Mouse (Mus musculus) hematopoietic multipotent progenitor cell, adult 10-12 weeks (in vitro differentiated cells): Measurements from ENCODE around the gene 1700018G05Rik. TPM values are rescaled to one million over a fixed set of nuclear protein-coding genes. Genes with fewer than 3 reads are reported as not detected.

Experiments
- polyA plus RNA-seq: library from polyadenylated mRNA; stranded (reverse); fragments of >175 nt; gene quantifications from 2 replicates; pipeline ENCODE4 v1.2.3, GENCODE M21; 2012; ENCODE audit warnings: low replicate concordance

The 1700018G05Rik gene
- polyA plus RNA-seq: not detected in 2 replicates

GRCm38 (mm10) chrX:102928072-102928471 is at the start of gene 1700018G05Rik:
Gene 1700018G05Rik, plus strand, starts transcription at chrX:102928372.

DNA sequence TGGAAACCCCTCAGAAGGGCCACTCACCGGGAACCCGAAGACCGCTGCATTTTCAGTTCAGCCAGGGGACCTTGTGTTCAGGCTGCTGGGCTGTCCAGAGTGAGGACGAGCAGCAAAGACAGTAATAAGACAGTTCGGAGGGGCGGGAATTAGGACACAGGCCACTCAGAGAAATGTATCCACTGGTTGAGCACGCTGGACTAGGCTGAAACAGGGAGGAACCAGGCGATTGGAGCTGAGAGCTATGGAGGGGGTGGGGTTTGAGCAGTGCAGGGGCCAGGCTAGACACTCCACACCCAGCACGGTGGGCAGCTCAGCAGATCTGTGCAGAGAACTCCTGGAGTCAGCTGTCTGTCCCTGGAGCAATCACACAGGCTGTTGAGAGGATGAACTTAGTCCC is 19.6 kb upstream of the 1700018G05Rik start, which contains the start of the genes Dmrtc1a and 1700011M02Rik:
Dmrtc1a (minus strand) TSS at position 101 of the 400 bp plus-strand sequence.
1700011M02Rik (plus strand) TSS at position 319 of the 400 bp plus-strand sequence.

Other genes starting within 250 kb of the 1700018G05Rik start
- gene Gm3880, start 241.4 kb upstream of the 1700018G05Rik start, polyA plus RNA-seq: not detected in 2 replicates
- not detected in 2 replicates for gene Gm9112, start 220.7 kb upstream of the 1700018G05Rik start, polyA plus RNA-seq
- gene Dmrtc1b, start 220.5 kb upstream of the 1700018G05Rik start, polyA plus RNA-seq: not detected in 2 replicates
- not detected in 2 replicates for gene Dmrtc1c1, start 125.4 kb upstream of the 1700018G05Rik start, polyA plus RNA-seq
- gene Dmrtc1c2, start 73.8 kb upstream of the 1700018G05Rik start, polyA plus RNA-seq: not detected in 2 replicates
- gene 1700031F05Rik, start 60.4 kb upstream of the 1700018G05Rik start, polyA plus RNA-seq: not detected in 2 replicates
- gene Dmrtc1a, start 19.7 kb upstream of the 1700018G05Rik start, polyA plus RNA-seq: not detected in 2 replicates
- not detected in 2 replicates for gene 1700011M02Rik, start 19.5 kb upstream of the 1700018G05Rik start, polyA plus RNA-seq